Mouse (Mus musculus) liver, adult 2 months (tissue): ENCODE measurements at regions not wholly inside any gene's neighbourhood (a gene's known extent, or its start where the extent isn't known, plus 50 kb on each side); places are given as distances from the start of the nearest gene placed in this dataset.
A peak's percentile ranks its signal among the peaks of the same experiment; 100 is the strongest.

Experiments used
- DNase-seq: peaks from one replicate; pipeline ENCODE4 v3.0.0-alpha.2; 2011; ENCODE audit warnings: low read depth, low spot score; ENCODE audit errors: extremely low read depth
- H3K27ac ChIP-seq: fragments of 200-500 bp; replicated peaks from 2 replicates; pipeline ENCODE4 v1.5.1; 2012; ENCODE audit warnings: low read depth, mild to moderate bottlenecking, control low read depth, inconsistent platforms, low read length; ENCODE audit not compliant: insufficient read depth
- H3K27me3 ChIP-seq: fragments of 200-500 bp; 2 replicates; pipeline ENCODE4 v1.6.1; 2012; ENCODE audit warnings: mild to moderate bottlenecking, moderate library complexity, low read length, inconsistent platforms; ENCODE audit not compliant: control insufficient read depth, insufficient read depth
- H3K36me3 ChIP-seq: fragments of 200-500 bp; 2 replicates; pipeline ENCODE4 v1.6.1; 2012; ENCODE audit warnings: low read length, inconsistent platforms; ENCODE audit not compliant: control insufficient read depth, insufficient read depth
- H3K4me1 ChIP-seq: fragments of 200-500 bp; 2 replicates; pipeline ENCODE4 v1.6.1; 2011; ENCODE audit warnings: low read length; ENCODE audit not compliant: control insufficient read depth, insufficient read depth
- H3K4me3 ChIP-seq: fragments of 200-500 bp; 2 replicates; pipeline ENCODE4 v1.5.1; 2011; ENCODE audit warnings: low read depth, mild to moderate bottlenecking, control low read depth, low read length, moderate library complexity; ENCODE audit not compliant: insufficient read depth
- H3K79me2 ChIP-seq: fragments of 200-500 bp; 2 replicates; pipeline ENCODE4 v1.6.1; 2012; ENCODE audit warnings: inconsistent platforms, mild to moderate bottlenecking, low read length, moderate library complexity; ENCODE audit not compliant: control insufficient read depth, insufficient read depth
- H3K9ac ChIP-seq: fragments of 200-500 bp; 2 replicates; pipeline ENCODE4 v1.6.1; 2012; ENCODE audit warnings: low read depth, mild to moderate bottlenecking, control low read depth, inconsistent platforms, low read length
- CTCF ChIP-seq: fragments of 200-500 bp; IDR thresholded peaks from 2 replicates; pipeline ENCODE4 v1.5.1; 2011; ENCODE audit warnings: low read depth, low read length, control low read depth
- POLR2A ChIP-seq: fragments of 200-500 bp; IDR thresholded peaks from 2 replicates; pipeline ENCODE4 v1.6.1; 2011; ENCODE audit warnings: low read length, control low read depth; ENCODE audit not compliant: insufficient read depth; ENCODE audit errors: extremely low read depth
- WGBS: fragments of 180-500 bp; shearing (Covaris S2); methylation state at CpG from one replicate; pipeline ENCODE4 v1.1.7; 2018; 5-methylcytosine and 5-hydroxymethylcytosine counted together

GRCm38 (mm10) chr7:74876667-74877066 is 322.1 kb upstream of the Slco3a1 start:
- Histone ChIP-seq H3K36me3 (no peaks in the 10 kb centered on the region), H3K4me1 (no peaks in the 10 kb centered on the region), H3K9ac (no peak overlapping the region), H3K27ac (no peak overlapping the region), H3K27me3 (no peaks in the 10 kb centered on the region), H3K79me2 (no peaks in the 10 kb centered on the region), H3K4me3 (no peak overlapping the region)
- DNase-seq: no peak
- TF ChIP-seq CTCF (no peak), POLR2A (no peak)
- 71% methylated on average over 4 of the region's 4 CpGs for WGBS

- WGBS: 70% methylated on average over 1 of the region's 1 CpGs
Measured at GRCm38 (mm10) chr7:74870250-74870649, 315.7 kb upstream of the Slco3a1 start.

GRCm38 (mm10) chr7:74862727-74863126 is 308.1 kb upstream of the Slco3a1 start:
- DNase-seq: no peak
- Histone ChIP-seq H3K27ac (no peak overlapping the region), H3K36me3 (no peaks in the 10 kb centered on the region), H3K9ac (no peak overlapping the region), H3K27me3 (no peaks in the 10 kb centered on the region), H3K79me2 (no peaks in the 10 kb centered on the region), H3K4me3 (no peak overlapping the region), H3K4me1 (no peaks in the 10 kb centered on the region)
- no peak for TF ChIP-seq POLR2A
- TF ChIP-seq CTCF: no peak
- WGBS: 69% methylated on average over 3 of the region's 3 CpGs

More at GRCm38 (mm10) chr7:74870250-74870649, 315.7 kb upstream of the Slco3a1 start:
- DNase-seq: no peak
- Histone ChIP-seq H3K36me3 (no peaks in the 10 kb centered on the region), H3K4me1 (no peaks in the 10 kb centered on the region), H3K4me3 (no peak overlapping the region), H3K9ac (no peak overlapping the region), H3K79me2 (no peaks in the 10 kb centered on the region), H3K27me3 (no peaks in the 10 kb centered on the region), H3K27ac (no peak overlapping the region)
- TF ChIP-seq CTCF (no peak), POLR2A (no peak)

- Histone ChIP-seq H3K79me2 (no peaks in the 10 kb centered on the region), H3K36me3 (no peaks in the 10 kb centered on the region), H3K4me1 (no peaks in the 10 kb centered on the region), H3K9ac (no peak overlapping the region), H3K27ac (no peak overlapping the region), H3K27me3 (no peaks in the 10 kb centered on the region), H3K4me3 (no peak overlapping the region)
- no peak for DNase-seq
- TF ChIP-seq POLR2A (no peak), CTCF (no peak)
- 46% methylated on average over 6 of the region's 6 CpGs for WGBS
Measured at GRCm38 (mm10) chr7:74844306-74844929, 289.8 kb upstream of the Slco3a1 start.

GRCm38 (mm10) chr7:74823286-74823685 is 268.7 kb upstream of the Slco3a1 start:
- no peaks in the 10 kb centered on the region for H3K79me2 ChIP-seq
- TF ChIP-seq CTCF: no peak
- TF ChIP-seq POLR2A: no peak
- 35% methylated on average over 2 of the region's 2 CpGs for WGBS
- no peak overlapping the region for H3K27ac ChIP-seq
- no peaks in the 10 kb centered on the region for H3K4me1 ChIP-seq
- no peaks in the 10 kb centered on the region for H3K27me3 ChIP-seq
- H3K4me3 ChIP-seq: no peak overlapping the region
- H3K9ac ChIP-seq: no peak overlapping the region
- peak; percentile 7 for DNase-seq
- no peaks in the 10 kb centered on the region for H3K36me3 ChIP-seq

- Histone ChIP-seq H3K27me3 (no peaks in the 10 kb centered on the region), H3K27ac (no peak overlapping the region), H3K4me3 (no peak overlapping the region), H3K4me1 (no peaks in the 10 kb centered on the region), H3K79me2 (no peaks in the 10 kb centered on the region), H3K9ac (no peak overlapping the region), H3K36me3 (no peaks in the 10 kb centered on the region)
- WGBS: 41% methylated on average over 1 of the region's 1 CpGs
- TF ChIP-seq CTCF (no peak), POLR2A (no peak)
- no peak for DNase-seq
Measured at GRCm38 (mm10) chr7:74793241-74793640, 238.7 kb upstream of the Slco3a1 start.
